Mouse (Mus musculus) myocyte (in vitro differentiated cells): Measurements from ENCODE around the gene Specc1l.

Experiments used
- E2F4 ChIP-seq: IDR thresholded peaks from one replicate; pipeline ENCODE4 v1.6.1; 2011; ENCODE audit warnings: mild to moderate bottlenecking, control low read depth, moderate library complexity; ENCODE audit not compliant: insufficient read depth
- MAX ChIP-seq: IDR thresholded peaks from one replicate; pipeline ENCODE4 v1.6.1; 2011; ENCODE audit warnings: low read depth, mild to moderate bottlenecking, control low read depth
- MYOD1 ChIP-seq, 3 experiments: IDR thresholded peaks; one replicate each; pipeline ENCODE4 v1.6.1; 2011; ENCODE audit warnings: control low read depth in 2 of 3, low read depth in 2 of 3, mild to moderate bottlenecking in 2 of 3, moderate library complexity in 1 of 3; ENCODE audit not compliant: insufficient read length in 2 of 3, control insufficient read depth in 1 of 3
- MYOG ChIP-seq, 3 experiments: IDR thresholded peaks; one replicate each; pipeline ENCODE4 v1.6.1; 2011; ENCODE audit warnings: control low read depth in 2 of 3, low read depth in 2 of 3, mild to moderate bottlenecking in 2 of 3; ENCODE audit not compliant: insufficient read length in 2 of 3, control insufficient read depth in 1 of 3, insufficient read depth in 1 of 3
- POLR2A ChIP-seq: IDR thresholded peaks from one replicate; pipeline ENCODE4 v1.6.1; 2011; ENCODE audit warnings: low read depth, mild to moderate bottlenecking, control low read depth, moderate library complexity; ENCODE audit not compliant: insufficient read length
- POLR2AphosphoS2 ChIP-seq: IDR thresholded peaks from one replicate; pipeline ENCODE4 v1.6.1; 2011; ENCODE audit warnings: low read depth, control low read depth; ENCODE audit not compliant: insufficient read length
- REST ChIP-seq: IDR thresholded peaks from one replicate; pipeline ENCODE4 v1.6.1; 2011; ENCODE audit warnings: mild to moderate bottlenecking, control low read depth, moderate library complexity; ENCODE audit not compliant: insufficient read depth, insufficient read length
- TCF3 ChIP-seq: IDR thresholded peaks from one replicate; pipeline ENCODE4 v1.6.1; 2011; ENCODE audit warnings: low read depth, control low read depth; ENCODE audit not compliant: insufficient read length
- USF1 ChIP-seq: IDR thresholded peaks from one replicate; pipeline ENCODE4 v1.6.1; 2011; ENCODE audit warnings: low read depth, mild to moderate bottlenecking, control low read depth, moderate library complexity

- no peak for TF ChIP-seq POLR2A
- TF ChIP-seq MYOD1 (IDR thresholded peaks at IDR 0.05; ENCODE audit: control insufficient read depth in 1 of 3, insufficient read length in 2 of 3, low read depth in 2 of 3), result no peak
- TF ChIP-seq MAX, result no peak
- no peak for TF ChIP-seq USF1
- TF ChIP-seq MYOG (IDR thresholded peaks at IDR 0.05; ENCODE audit: control insufficient read depth in 1 of 3, insufficient read depth in 1 of 3, insufficient read length in 2 of 3, low read depth in 2 of 3), result no peak
- no peak for TF ChIP-seq TCF3
- TF ChIP-seq POLR2AphosphoS2, result no peak
- TF ChIP-seq REST, result no peak
- no peak for TF ChIP-seq E2F4
Measured at GRCm38 (mm10) chr10:75301195-75301806, 89.4 kb downstream of the Specc1l start.
